Mouse (Mus musculus) heart, postnatal 10 days (tissue): ENCODE measurements around the gene Hsd17b2. TPM values are rescaled to one million over a fixed set of nuclear protein-coding genes. Genes with fewer than 3 reads are reported as not detected.

ENCODE experiments used
- total RNA-seq, 2 experiments: library from RNA; stranded (reverse); gene quantifications; 2 replicates each; pipeline ENCODE4 v1.2.3; 2021

Hsd17b2 gene
- total RNA-seq, 2 experiments from 2014 or later = not detected

Other genes with a start within 250 kb of the Hsd17b2 start
- 10 to 100 TPM; 10.2 to 10.7 TPM for gene Plcg2, start 203.6 kb upstream of the Hsd17b2 start, total RNA-seq
- 1 to 10 TPM; 1.6 to 2.1 TPM for gene Sdr42e1, start 28.2 kb upstream of the Hsd17b2 start, total RNA-seq
- 10 to 100 TPM; 13.0 to 14.1 TPM for gene Mphosph6, start 100.0 kb downstream of the Hsd17b2 start, total RNA-seq